Mouse (Mus musculus) intestine, embryonic 14.5 days (tissue): ENCODE measurements around the gene Osbpl9. TPM values are rescaled to one million over a fixed set of nuclear protein-coding genes. Genes with fewer than 3 reads are reported as not detected.

Experiments
- ATAC-seq: fragments of 200-750 bp; cut with Nextera tagmentation; replicated peaks from 2 replicates; pipeline ENCODE4 v1.8.0; 2017; ENCODE audit warnings: low read depth, moderate number of reproducible peaks, moderate TSS enrichment, moderate library complexity; ENCODE audit not compliant: low FRiP score, low TSS enrichment
- DNase-seq: peaks from one replicate; pipeline ENCODE4 v3.0.0-alpha.2; 2018; ENCODE audit warnings: low spot score
- H3K27ac ChIP-seq: fragments of 300-500 bp; sonication (generic); 2 replicates; pipeline ENCODE4 v1.5.1; 2014; ENCODE audit warnings: low read depth, mild to moderate bottlenecking, control low read depth
- H3K27me3 ChIP-seq: fragments of 300-500 bp; sonication (generic); replicated peaks from 2 replicates; pipeline ENCODE4 v1.6.1; 2014; ENCODE audit warnings: low read length, control low read depth; ENCODE audit not compliant: control insufficient read depth, insufficient read depth
- H3K36me3 ChIP-seq: fragments of 300-500 bp; sonication (generic); 2 replicates; pipeline ENCODE4 v1.6.1; 2014; ENCODE audit warnings: low read length, control low read depth; ENCODE audit not compliant: control insufficient read depth, insufficient read depth
- H3K4me1 ChIP-seq: fragments of 300-500 bp; sonication (generic); replicated peaks from 2 replicates; pipeline ENCODE4 v1.6.1; 2014; ENCODE audit warnings: low read length, control low read depth, mixed read lengths; ENCODE audit not compliant: control insufficient read depth, insufficient read depth
- H3K4me2 ChIP-seq: fragments of 300-500 bp; sonication (generic); 2 replicates; pipeline ENCODE4 v1.6.1; 2014; ENCODE audit warnings: low read length
- H3K4me3 ChIP-seq: fragments of 300-500 bp; sonication (generic); 2 replicates; pipeline ENCODE4 v1.5.1; 2014; ENCODE audit warnings: low read depth, low read length, control low read depth, mixed read lengths
- H3K9ac ChIP-seq: fragments of 300-500 bp; sonication (generic); 2 replicates; pipeline ENCODE4 v1.6.1; 2014; ENCODE audit warnings: mild to moderate bottlenecking, low read length
- H3K9me3 ChIP-seq: fragments of 300-500 bp; sonication (generic); 2 replicates; pipeline ENCODE4 v1.6.1; 2016; ENCODE audit warnings: low read length, control low read depth; ENCODE audit not compliant: control insufficient read depth
- WGBS: fragments of 180-500 bp; shearing (Covaris S2); extraction: QIAGEN DNeasy Blood & Tissue Kit; methylation state at CpG from one replicate; pipeline ENCODE4 v1.1.7; 2014; 5-methylcytosine and 5-hydroxymethylcytosine counted together
- polyA plus RNA-seq: library from polyadenylated mRNA; unstranded; fragments of >200 nt; fragmentation: Nextera tagmentation; extraction: Ambion mirVana; gene quantifications from 2 replicates; pipeline ENCODE4 v1.2.1, GENCODE M21; 2014

Gene Osbpl9
- polyA plus RNA-seq, 1 experiment from 2014 or later = 53.6 TPM

GRCm38 (mm10) chr4:109109012-109109411 is 93.1 kb downstream of the Osbpl9 start:
- no peak for ATAC-seq
- Histone ChIP-seq H3K36me3 (no peaks in the 10 kb centered on the region), H3K4me1 (no peaks in the 10 kb centered on the region), H3K9me3 (no peaks in the 10 kb centered on the region), H3K27me3 (no peaks in the 10 kb centered on the region), H3K4me2 (no peak overlapping the region), H3K9ac (no peak overlapping the region), H3K4me3 (no peak overlapping the region), H3K27ac (no peak overlapping the region)
- DNase-seq = no peak
- WGBS = 87% methylated on average over 6 of the region's 6 CpGs

- H3K4me2 ChIP-seq = no peak overlapping the region
- no peak overlapping the region for H3K9ac ChIP-seq
- no peaks in the 10 kb centered on the region for H3K27me3 ChIP-seq
- H3K9me3 ChIP-seq = no peaks in the 10 kb centered on the region
- H3K4me3 ChIP-seq = no peak overlapping the region
- ATAC-seq (no peak), DNase-seq (no peak)
- no peaks in the 10 kb centered on the region; the same call in 1 of the 2 replicates for H3K4me1 ChIP-seq
- no peak overlapping the region for H3K27ac ChIP-seq
- H3K36me3 ChIP-seq = peaks cover 3% of the 10 kb centered on the region
Observed at GRCm38 (mm10) chr4:109106594-109106993, 95.5 kb downstream of the Osbpl9 start.

- ATAC-seq (no peak), DNase-seq (no peak)
- H3K4me3 ChIP-seq = no peak overlapping the region
- H3K27ac ChIP-seq = no peak overlapping the region
- no peak overlapping the region for H3K4me2 ChIP-seq
- H3K36me3 ChIP-seq = peaks cover 8% of the 10 kb centered on the region
- H3K9ac ChIP-seq = no peak overlapping the region
- H3K9me3 ChIP-seq = no peaks in the 10 kb centered on the region
- no peaks in the 10 kb centered on the region for H3K27me3 ChIP-seq
- no peaks in the 10 kb centered on the region; the same call in 1 of the 2 replicates for H3K4me1 ChIP-seq
- 85% methylated on average over 3 of the region's 3 CpGs for WGBS
Observed at GRCm38 (mm10) chr4:109106034-109106433, 96.0 kb downstream of the Osbpl9 start.

GRCm38 (mm10) chr4:109105254-109105653 is 96.8 kb downstream of the Osbpl9 start:
- Histone ChIP-seq H3K27ac (no peak overlapping the region), H3K9me3 (no peaks in the 10 kb centered on the region), H3K27me3 (no peaks in the 10 kb centered on the region), H3K4me3 (no peak overlapping the region), H3K9ac (no peak overlapping the region), H3K36me3 (peaks cover 15% of the 10 kb centered on the region), H3K4me1 (no peaks in the 10 kb centered on the region; the same call in 1 of the 2 replicates), H3K4me2 (no peak overlapping the region)
- DNase-seq = no peak
- ATAC-seq = no peak

GRCm38 (mm10) chr4:109103145-109103883 is 98.8 kb downstream of the Osbpl9 start:
- no peak for ATAC-seq
- no peak for DNase-seq
- WGBS = 43% methylated on average over 9 of the region's 9 CpGs

GRCm38 (mm10) chr4:109102574-109102973 is 99.5 kb downstream of the Osbpl9 start:
- no peak overlapping the region for H3K4me3 ChIP-seq
- H3K9ac ChIP-seq = no peak overlapping the region
- H3K36me3 ChIP-seq = peaks cover 16% of the 10 kb centered on the region
- 89% methylated on average over 5 of the region's 5 CpGs for WGBS
- no peaks in the 10 kb centered on the region for H3K9me3 ChIP-seq
- no peak overlapping the region for H3K4me2 ChIP-seq
- ATAC-seq = no peak
- H3K27me3 ChIP-seq = no peaks in the 10 kb centered on the region
- no peak for DNase-seq
- no peaks in the 10 kb centered on the region; the same call in 1 of the 2 replicates for H3K4me1 ChIP-seq
- H3K27ac ChIP-seq = no peak overlapping the region

More at GRCm38 (mm10) chr4:109103145-109103883, 98.8 kb downstream of the Osbpl9 start:
- no peak overlapping the region for H3K4me2 ChIP-seq
- no peak overlapping the region for H3K4me3 ChIP-seq
- no peaks in the 10 kb centered on the region for H3K27me3 ChIP-seq
- H3K27ac ChIP-seq = no peak overlapping the region
- H3K9me3 ChIP-seq = no peaks in the 10 kb centered on the region
- no peaks in the 10 kb centered on the region; the same call in 1 of the 2 replicates for H3K4me1 ChIP-seq
- peaks cover 16% of the 10 kb centered on the region for H3K36me3 ChIP-seq
- no peak overlapping the region for H3K9ac ChIP-seq

- 84% methylated on average over 3 of the region's 3 CpGs for whole genome bisulfite sequencing
- Histone ChIP-seq H3K36me3 (peaks cover 16% of the 10 kb centered on the region), H3K27ac (no peak overlapping the region), H3K4me3 (no peak overlapping the region), H3K9ac (no peak overlapping the region), H3K27me3 (no peaks in the 10 kb centered on the region), H3K9me3 (no peaks in the 10 kb centered on the region), H3K4me2 (no peak overlapping the region), H3K4me1 (peaks cover 4% of the 10 kb centered on the region; the same call in 1 of the 2 replicates)
- no peak for ATAC-seq
- DNase-seq = no peak
Observed at GRCm38 (mm10) chr4:109098861-109099260, 103.2 kb downstream of the Osbpl9 start.

GRCm38 (mm10) chr4:109094269-109094668 is 107.8 kb downstream of the Osbpl9 start:
- Histone ChIP-seq H3K9me3 (no peaks in the 10 kb centered on the region), H3K4me2 (no peak overlapping the region), H3K4me3 (no peak overlapping the region), H3K36me3 (peaks cover 5% of the 10 kb centered on the region; the same call in 1 of the 2 replicates), H3K4me1 (0 out of 2 replicates have a peak, but pooled peaks cover 4% of the 10 kb centered on the region), H3K27ac (no peak overlapping the region), H3K9ac (no peak overlapping the region), H3K27me3 (no peaks in the 10 kb centered on the region)
- 48% methylated on average over 2 of the region's 2 CpGs for WGBS
- DNase-seq = no peak
- ATAC-seq = no peak

GRCm38 (mm10) chr4:109092344-109092743 is 109.7 kb downstream of the Osbpl9 start:
- Histone ChIP-seq H3K4me1 (0 out of 2 replicates have a peak, but pooled peaks cover 4% of the 10 kb centered on the region), H3K27ac (no peak overlapping the region), H3K27me3 (no peaks in the 10 kb centered on the region), H3K9ac (no peak overlapping the region), H3K36me3 (peaks cover 5% of the 10 kb centered on the region; the same call in 1 of the 2 replicates), H3K4me2 (no peak overlapping the region), H3K9me3 (no peaks in the 10 kb centered on the region), H3K4me3 (no peak overlapping the region)
- ATAC-seq = no peak
- no peak for DNase-seq
- WGBS = 93% methylated on average over 5 of the region's 5 CpGs
